Mouse (Mus musculus) midbrain, embryonic 13.5 days (tissue): ENCODE measurements around the gene Rbpms2. TPM values are rescaled to one million over a fixed set of nuclear protein-coding genes. Genes with fewer than 3 reads are reported as not detected.
A peak's percentile ranks its signal among the peaks of the same experiment; 100 is the strongest.

ENCODE experiments used
- ATAC-seq: fragments of 200-750 bp; cut with Nextera tagmentation; 2 replicates; pipeline ENCODE4 v1.8.0; 2017; ENCODE audit warnings: mild to moderate bottlenecking, moderate TSS enrichment, moderate library complexity
- H3K27ac ChIP-seq: fragments of 300-500 bp; sonication (generic); 2 replicates; pipeline ENCODE4 v1.5.1; 2015; ENCODE audit warnings: inconsistent platforms, mild to moderate bottlenecking, moderate library complexity
- H3K27me3 ChIP-seq: fragments of 300-500 bp; sonication (generic); 2 replicates; pipeline ENCODE4 v1.6.1; 2015; ENCODE audit warnings: mild to moderate bottlenecking, inconsistent platforms
- H3K36me3 ChIP-seq: fragments of 300-500 bp; sonication (generic); 2 replicates; pipeline ENCODE4 v1.6.1; 2015; ENCODE audit warnings: mild to moderate bottlenecking, inconsistent platforms
- H3K4me1 ChIP-seq: fragments of 300-500 bp; sonication (generic); replicated peaks from 2 replicates; pipeline ENCODE4 v1.6.1; 2015; ENCODE audit warnings: inconsistent platforms
- H3K4me2 ChIP-seq: fragments of 300-500 bp; sonication (generic); replicated peaks from 2 replicates; pipeline ENCODE4 v1.6.1; 2015; ENCODE audit warnings: moderate library complexity, mild to moderate bottlenecking, inconsistent platforms
- H3K4me3 ChIP-seq: fragments of 300-500 bp; sonication (generic); replicated peaks from 2 replicates; pipeline ENCODE4 v1.5.1; 2015; ENCODE audit warnings: mild to moderate bottlenecking, inconsistent platforms
- H3K9ac ChIP-seq: fragments of 300-500 bp; sonication (generic); replicated peaks from 2 replicates; pipeline ENCODE4 v1.6.1; 2015; ENCODE audit warnings: mild to moderate bottlenecking, inconsistent platforms
- H3K9me3 ChIP-seq: fragments of 300-500 bp; sonication (generic); 2 replicates; pipeline ENCODE4 v1.6.1; 2016; ENCODE audit warnings: mild to moderate bottlenecking, inconsistent platforms
- WGBS: fragments of 180-500 bp; shearing (Covaris S2); methylation state at CpG from one replicate; pipeline ENCODE4 v1.1.7; 2015; 5-methylcytosine and 5-hydroxymethylcytosine counted together
- polyA plus RNA-seq: library from polyadenylated mRNA; unstranded; fragments of >200 nt; fragmentation: Nextera tagmentation; extraction: Ambion mirVana; gene quantifications from 2 replicates; pipeline ENCODE4 v1.2.1, GENCODE M21; 2015

The Rbpms2 gene
- polyA plus RNA-seq, 1 experiment from 2014 or later: 4.5 TPM

- no peak overlapping the region for H3K4me3 ChIP-seq
- 93% methylated on average over 5 of the region's 5 CpGs for WGBS
- no peak overlapping the region for H3K27ac ChIP-seq
- no peaks in the 10 kb centered on the region for H3K4me1 ChIP-seq
- H3K27me3 ChIP-seq: peaks cover 9% of the 10 kb centered on the region
- H3K36me3 ChIP-seq: no peaks in the 10 kb centered on the region
- H3K4me2 ChIP-seq: no peak overlapping the region
- no peaks in the 10 kb centered on the region for H3K9me3 ChIP-seq
- ATAC-seq: no peak
- no peak overlapping the region for H3K9ac ChIP-seq
Measured at GRCm38 (mm10) chr9:65622826-65623225, 6.6 kb upstream of the Rbpms2 start.

- H3K27me3 ChIP-seq: peaks cover 23% of the 10 kb centered on the region
- H3K36me3 ChIP-seq: no peaks in the 10 kb centered on the region
- no peak overlapping the region for H3K4me2 ChIP-seq
- ATAC-seq: no peak
- no peaks in the 10 kb centered on the region for H3K9me3 ChIP-seq
- H3K4me1 ChIP-seq: peaks cover 7% of the 10 kb centered on the region
- no peak overlapping the region for H3K27ac ChIP-seq
- H3K4me3 ChIP-seq: no peak overlapping the region
- no peak overlapping the region for H3K9ac ChIP-seq
- 86% methylated on average over 2 of the region's 2 CpGs for WGBS
Measured at GRCm38 (mm10) chr9:65624266-65624665, 5.2 kb upstream of the Rbpms2 start.

- H3K27me3 ChIP-seq: peaks cover 69% of the 10 kb centered on the region
- peak; percentile 83 for ATAC-seq
- no peaks in the 10 kb centered on the region for H3K9me3 ChIP-seq
- H3K36me3 ChIP-seq: no peaks in the 10 kb centered on the region
- H3K4me2 ChIP-seq: peak overlapping the region; percentile 98
- H3K9ac ChIP-seq: peak overlapping the region; percentile 69
- no peak overlapping the region for H3K27ac ChIP-seq
- 1% methylated on average over 43 of the region's 83 CpGs for WGBS
- peaks cover 25% of the 10 kb centered on the region for H3K4me1 ChIP-seq
- H3K4me3 ChIP-seq: peak overlapping the region; percentile 61
Measured at GRCm38 (mm10) chr9:65629767-65630630, 551 bp downstream of the Rbpms2 start.

- Histone ChIP-seq H3K27ac (no peak overlapping the region), H3K27me3 (peaks cover 69% of the 10 kb centered on the region), H3K4me1 (peaks cover 25% of the 10 kb centered on the region), H3K4me2 (peak overlapping the region; percentile 98), H3K36me3 (no peaks in the 10 kb centered on the region), H3K9me3 (no peaks in the 10 kb centered on the region), H3K4me3 (peak overlapping the region; percentile 61), H3K9ac (peak overlapping the region; percentile 69)
- WGBS: under 1% methylated on average over 64 of the region's 78 CpGs
- peak; percentile 80 for ATAC-seq
Measured at GRCm38 (mm10) chr9:65630631-65631353, 1.3 kb downstream of the Rbpms2 start.

GRCm38 (mm10) chr9:65631354-65632021 is 2.0 kb downstream of the Rbpms2 start:
- 13% methylated on average over 16 of the region's 16 CpGs for WGBS
- Histone ChIP-seq H3K36me3 (no peaks in the 10 kb centered on the region), H3K9me3 (no peaks in the 10 kb centered on the region), H3K4me3 (peak overlapping the region; percentile 61), H3K4me2 (peak overlapping the region; percentile 98), H3K4me1 (peaks cover 25% of the 10 kb centered on the region), H3K9ac (peak overlapping the region; percentile 69), H3K27me3 (peaks cover 69% of the 10 kb centered on the region), H3K27ac (no peak overlapping the region)
- peak; percentile 18; the same call in 1 of the 2 replicates for ATAC-seq

- Histone ChIP-seq H3K27ac (no peak overlapping the region), H3K4me3 (no peak overlapping the region), H3K4me1 (peaks cover 9% of the 10 kb centered on the region), H3K9ac (no peak overlapping the region), H3K4me2 (no peak overlapping the region), H3K36me3 (no peaks in the 10 kb centered on the region), H3K9me3 (no peaks in the 10 kb centered on the region), H3K27me3 (peaks cover 39% of the 10 kb centered on the region)
- WGBS: 63% methylated on average over 1 of the region's 1 CpGs
- no peak for ATAC-seq
Measured at GRCm38 (mm10) chr9:65635766-65636165, 6.3 kb downstream of the Rbpms2 start.

GRCm38 (mm10) chr9:65636926-65637325 is 7.5 kb downstream of the Rbpms2 start:
- H3K9me3 ChIP-seq: no peaks in the 10 kb centered on the region
- H3K9ac ChIP-seq: no peak overlapping the region
- peaks cover 12% of the 10 kb centered on the region for H3K4me1 ChIP-seq
- no peaks in the 10 kb centered on the region for H3K36me3 ChIP-seq
- no peak overlapping the region for H3K4me3 ChIP-seq
- WGBS: 90% methylated on average over 4 of the region's 4 CpGs
- no peak overlapping the region for H3K4me2 ChIP-seq
- no peak overlapping the region for H3K27ac ChIP-seq
- peaks cover 28% of the 10 kb centered on the region for H3K27me3 ChIP-seq
- ATAC-seq: no peak

GRCm38 (mm10) chr9:65639065-65639464 is 9.6 kb downstream of the Rbpms2 start:
- Histone ChIP-seq H3K4me2 (no peak overlapping the region), H3K4me1 (peaks cover 12% of the 10 kb centered on the region), H3K4me3 (no peak overlapping the region), H3K36me3 (no peaks in the 10 kb centered on the region), H3K9ac (no peak overlapping the region), H3K27ac (no peak overlapping the region), H3K27me3 (peaks cover 8% of the 10 kb centered on the region; the same call in 1 of the 2 replicates), H3K9me3 (no peaks in the 10 kb centered on the region)
- WGBS: 62% methylated on average over 5 of the region's 5 CpGs
- ATAC-seq: no peak

GRCm38 (mm10) chr9:65640838-65641410 is 11.5 kb downstream of the Rbpms2 start:
- Histone ChIP-seq H3K4me1 (peaks cover 12% of the 10 kb centered on the region), H3K27ac (no peak overlapping the region), H3K4me2 (no peak overlapping the region), H3K9me3 (no peaks in the 10 kb centered on the region), H3K4me3 (no peak overlapping the region), H3K36me3 (no peaks in the 10 kb centered on the region), H3K27me3 (peaks cover 8% of the 10 kb centered on the region; the same call in 1 of the 2 replicates), H3K9ac (no peak overlapping the region)
- 4% methylated on average over 5 of the region's 5 CpGs for WGBS
- ATAC-seq: no peak

- 7% methylated on average over 12 of the region's 12 CpGs for WGBS
- no peaks in the 10 kb centered on the region for H3K36me3 ChIP-seq
- H3K4me3 ChIP-seq: no peak overlapping the region
- no peak for ATAC-seq
- 0 out of 2 replicates have a peak overlapping the region, but pooled peaks have one; percentile 12 for H3K4me2 ChIP-seq
- H3K27ac ChIP-seq: no peak overlapping the region
- no peak overlapping the region for H3K9ac ChIP-seq
- H3K4me1 ChIP-seq: peaks cover 12% of the 10 kb centered on the region
- peaks cover 8% of the 10 kb centered on the region; the same call in 1 of the 2 replicates for H3K27me3 ChIP-seq
- H3K9me3 ChIP-seq: no peaks in the 10 kb centered on the region
Measured at GRCm38 (mm10) chr9:65641446-65642052, 12.1 kb downstream of the Rbpms2 start.

GRCm38 (mm10) chr9:65642546-65642945 is 13.1 kb downstream of the Rbpms2 start:
- no peak overlapping the region for H3K9ac ChIP-seq
- no peak overlapping the region for H3K27ac ChIP-seq
- H3K4me3 ChIP-seq: no peak overlapping the region
- H3K27me3 ChIP-seq: peaks cover 8% of the 10 kb centered on the region; the same call in 1 of the 2 replicates
- H3K36me3 ChIP-seq: no peaks in the 10 kb centered on the region
- H3K4me1 ChIP-seq: peaks cover 12% of the 10 kb centered on the region
- no peaks in the 10 kb centered on the region for H3K9me3 ChIP-seq
- no peak overlapping the region for H3K4me2 ChIP-seq
- no peak for ATAC-seq
